Mouse (Mus musculus): ENCODE results near the gene Hadha. TPM values are rescaled to one million over a fixed set of nuclear protein-coding genes. Genes with fewer than 3 reads are reported as not detected.
A peak's percentile ranks its signal among the peaks of the same experiment; 100 is the strongest.

Hadha gene
- total RNA-seq, 1 experiment from 2014 or later, result 103 TPM

- ATAC-seq (replicated peaks; ENCODE audit: insufficient number of reproducible peaks, low FRiP score, low TSS enrichment, poor library complexity, severe bottlenecking), result no peak
These were observed 59.2 kb downstream of the Hadha start for GRCm38 (mm10) chr5:30095731-30096130.

GRCm38 (mm10) chr5:30094399-30094798 lies 60.6 kb downstream of the Hadha start:
- ATAC-seq (replicated peaks; ENCODE audit: insufficient number of reproducible peaks, low FRiP score, low TSS enrichment, poor library complexity, severe bottlenecking), result no peak

GRCm38 (mm10) chr5:30092701-30093100 lies 62.3 kb downstream of the Hadha start:
- no peak for ATAC-seq (replicated peaks; ENCODE audit: insufficient number of reproducible peaks, low FRiP score, low TSS enrichment, poor library complexity, severe bottlenecking)

GRCm38 (mm10) chr5:30072825-30073821 lies 81.8 kb downstream of the Hadha start, which contains the start of gene Tyms:
TSS of gene Tyms (minus strand) at chr5:30073617.
- 0 out of 2 replicates have a peak, but pooled peaks have one; percentile 31 for ATAC-seq (replicated peaks; ENCODE audit: insufficient number of reproducible peaks, low FRiP score, low TSS enrichment, poor library complexity, severe bottlenecking)

GRCm38 (mm10) chr5:30072377-30072776 lies 82.6 kb downstream of the Hadha start:
- ATAC-seq (replicated peaks; ENCODE audit: insufficient number of reproducible peaks, low FRiP score, low TSS enrichment, poor library complexity, severe bottlenecking), result no peak

- no peak for ATAC-seq (replicated peaks; ENCODE audit: insufficient number of reproducible peaks, low FRiP score, low TSS enrichment, poor library complexity, severe bottlenecking)
These were observed 83.3 kb downstream of the Hadha start for GRCm38 (mm10) chr5:30071677-30072076.

Other genes with a start within 250 kb of the Hadha start
- 8.9 to 152 TPM (median 122 TPM) in 3 replicates for gene Il6, start 142.0 kb downstream of the Hadha start, total RNA-seq (2017)
- 4.6 to 6.0 TPM (median 5.5 TPM) in 3 replicates for gene Tyms, start 81.5 kb downstream of the Hadha start, total RNA-seq (2017)
- not detected in 3 replicates for gene Garem2, start 50.0 kb downstream of the Hadha start, total RNA-seq (2017)
- not detected in 3 replicates for gene 3110082J24Rik, start 49.1 kb downstream of the Hadha start, total RNA-seq (2017)
- gene Hadhb, start 86 bp upstream of the Hadha start, total RNA-seq (2017), result 86.5 to 145 TPM (median 87.3 TPM) in 3 replicates
- not detected in 3 replicates for gene Adgrf3, start 50.6 kb upstream of the Hadha start, total RNA-seq (2017)
- 19.7 to 23.6 TPM (median 22.3 TPM) in 3 replicates for gene Selenoi, start 77.4 kb upstream of the Hadha start, total RNA-seq (2017)
- 0.19 to 0.53 TPM in 2 of 3 replicates, not detected in the other for gene Drc1, start 126.2 kb upstream of the Hadha start, total RNA-seq (2017)